Mouse (Mus musculus): ENCODE results near the gene Ddx4.

Ddx4 gene

GRCm38 (mm10) chr13:112652205-112652604, at the start of gene Ddx4:
Gene Ddx4, minus strand, starts transcription at chr13:112652475.
- DNase-seq (ENCODE audit: low spot score), result no peak

GRCm38 (mm10) chr13:112701256-112701655, 49.0 kb upstream of the Ddx4 start:
- DNase-seq (ENCODE audit: low spot score), result no peak

- DNase-seq (ENCODE audit: low spot score), result no peak
Observed at GRCm38 (mm10) chr13:112695526-112696240, 43.4 kb upstream of the Ddx4 start.

GRCm38 (mm10) chr13:112692870-112693553, 40.7 kb upstream of the Ddx4 start:
- DNase-seq (ENCODE audit: low spot score), result no peak

- no peak for DNase-seq (ENCODE audit: low spot score)
Observed at GRCm38 (mm10) chr13:112686155-112686554, 33.9 kb upstream of the Ddx4 start.

- DNase-seq (ENCODE audit: low spot score), result no peak
Observed at GRCm38 (mm10) chr13:112683970-112684369, 31.7 kb upstream of the Ddx4 start.

GRCm38 (mm10) chr13:112683312-112683711, 31.0 kb upstream of the Ddx4 start:
- no peak for DNase-seq (ENCODE audit: low spot score)

GRCm38 (mm10) chr13:112678154-112678553, 25.9 kb upstream of the Ddx4 start:
- no peak for DNase-seq (ENCODE audit: low spot score)

- DNase-seq (ENCODE audit: low spot score), result peak; percentile 28
Observed at GRCm38 (mm10) chr13:112673899-112674447, 21.7 kb upstream of the Ddx4 start.

- no peak for DNase-seq (ENCODE audit: low spot score)
Observed at GRCm38 (mm10) chr13:112672797-112673196, 20.5 kb upstream of the Ddx4 start.

GRCm38 (mm10) chr13:112671708-112672107, 19.4 kb upstream of the Ddx4 start:
- no peak for DNase-seq (ENCODE audit: low spot score)

- no peak for DNase-seq (ENCODE audit: low spot score)
Observed at GRCm38 (mm10) chr13:112667215-112667614, 14.9 kb upstream of the Ddx4 start.

GRCm38 (mm10) chr13:112666433-112667024, 14.3 kb upstream of the Ddx4 start:
- no peak for DNase-seq (ENCODE audit: low spot score)

- DNase-seq (ENCODE audit: low spot score), result no peak
Observed at GRCm38 (mm10) chr13:112661687-112662086, 9.4 kb upstream of the Ddx4 start.

- DNase-seq (ENCODE audit: low spot score), result peak; percentile 88
Observed at GRCm38 (mm10) chr13:112660574-112661381, 8.5 kb upstream of the Ddx4 start, which contains the start of gene Slc38a9. Gene Slc38a9, plus strand, starts transcription at chr13:112660751.

GRCm38 (mm10) chr13:112659986-112660573, 7.8 kb upstream of the Ddx4 start:
- no peak for DNase-seq (ENCODE audit: low spot score)

GRCm38 (mm10) chr13:112651183-112651582, 1.1 kb downstream of the Ddx4 start:
- DNase-seq (ENCODE audit: low spot score), result no peak

GRCm38 (mm10) chr13:112645529-112646186, 6.6 kb downstream of the Ddx4 start:
- DNase-seq (ENCODE audit: low spot score), result no peak

GRCm38 (mm10) chr13:112644996-112645395, 7.3 kb downstream of the Ddx4 start:
- DNase-seq (ENCODE audit: low spot score), result no peak

- DNase-seq (ENCODE audit: low spot score), result no peak
Observed at GRCm38 (mm10) chr13:112642897-112643296, 9.4 kb downstream of the Ddx4 start.

- no peak for DNase-seq (ENCODE audit: low spot score)
Observed at GRCm38 (mm10) chr13:112639111-112639510, 13.2 kb downstream of the Ddx4 start.
